Mouse (Mus musculus): ENCODE results near the gene Nelfe.
"Not testable (repeated sequence)": the region's sequence is repeated elsewhere in the genome, so short reads cannot be mapped to it uniquely, and the experiment has no call there.

The Nelfe gene

DNA sequence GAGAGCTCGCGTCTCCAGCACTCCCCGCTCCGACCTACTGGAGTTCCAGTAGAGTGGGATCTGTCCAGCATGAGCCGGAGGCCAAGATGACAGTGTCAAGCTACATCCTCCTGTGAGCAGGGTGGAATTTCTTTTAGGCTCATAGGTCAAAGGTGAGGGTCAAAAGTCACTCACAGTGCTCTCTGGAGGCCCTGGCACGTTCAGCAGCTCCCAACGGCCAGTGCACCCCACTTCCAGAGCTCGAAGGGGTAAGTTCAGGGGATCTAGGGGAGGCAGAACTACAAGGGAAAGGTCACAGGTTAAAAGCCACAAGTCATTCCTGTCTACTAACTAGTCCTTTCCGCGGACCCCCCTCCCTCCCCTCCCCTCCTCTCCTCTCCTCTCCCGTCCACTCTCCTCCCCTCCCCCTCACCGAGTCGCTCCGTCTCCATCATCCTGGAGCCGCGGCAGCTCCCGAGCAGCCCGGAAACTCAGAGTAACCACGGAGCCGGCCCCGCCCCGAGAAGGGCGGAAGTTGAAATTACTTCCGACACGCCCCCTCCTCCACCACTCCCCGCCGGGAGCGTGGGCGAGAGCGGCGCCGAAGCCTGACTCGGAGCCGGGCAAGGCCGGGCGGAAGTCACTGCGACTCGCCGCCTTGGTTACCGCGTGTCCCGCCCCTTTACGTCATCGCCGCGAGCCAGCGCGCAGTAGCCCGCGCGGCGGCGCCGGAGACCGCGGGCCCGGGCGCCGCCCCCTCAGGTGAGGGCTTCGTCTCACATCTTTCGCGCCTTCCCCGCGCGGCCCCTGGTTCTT is at the start of gene Nelfe, which contains the start of gene Skiv2l:
TSS of gene Nelfe (plus strand) at position 670 of the 795 bp plus-strand sequence.
TSS of gene Skiv2l (minus strand) at position 489 of the 795 bp plus-strand sequence.
- peak; percentile 98 for DNase-seq

DNA sequence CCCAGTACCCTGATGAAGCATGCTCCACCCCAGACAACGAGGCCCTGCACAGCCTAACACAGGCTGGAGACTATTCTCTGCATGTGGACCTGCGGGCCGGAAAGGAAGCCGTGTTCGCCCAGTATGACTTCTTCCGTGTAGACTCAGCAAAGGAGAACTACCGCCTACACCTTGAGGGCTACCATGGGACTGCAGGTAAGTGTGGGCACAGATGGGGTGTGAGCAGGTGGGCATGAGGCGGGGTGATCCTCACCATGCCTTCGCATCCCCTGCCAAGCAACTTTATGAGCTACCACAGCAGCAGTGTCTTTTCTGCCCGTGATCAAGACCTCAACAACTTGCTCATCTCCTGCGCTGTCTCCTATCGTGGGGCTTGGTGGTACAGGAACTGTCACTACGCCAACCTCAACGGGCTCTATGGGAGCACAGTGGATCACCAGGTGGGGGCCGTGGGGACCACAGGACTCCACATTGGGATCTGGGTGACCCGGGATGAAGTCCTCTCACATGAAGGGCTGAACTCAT is 49.3 kb upstream of the Nelfe start:
- not testable (repeated sequence) for DNase-seq

DNA sequence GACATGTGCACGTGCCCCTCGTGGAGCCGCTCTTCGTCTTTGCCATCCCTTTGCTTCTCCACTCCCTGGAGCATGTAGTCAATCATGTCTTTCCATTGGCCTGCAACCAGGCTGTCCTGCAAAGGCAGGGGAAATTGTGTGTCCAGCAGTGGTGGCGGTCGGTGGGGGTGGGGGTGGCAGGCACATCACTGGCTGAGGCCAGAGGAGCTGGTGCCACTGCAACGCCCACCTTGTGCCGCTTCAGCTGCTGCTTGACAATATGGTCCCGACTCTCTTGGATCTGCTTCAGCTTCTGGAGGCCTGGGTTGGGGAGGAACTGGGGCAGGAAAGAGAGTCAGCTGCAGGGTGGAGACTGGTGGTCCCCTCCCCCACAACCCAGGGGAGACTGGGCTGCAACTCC is 47.4 kb upstream of the Nelfe start:
- not testable (repeated sequence) for DNase-seq

DNA sequence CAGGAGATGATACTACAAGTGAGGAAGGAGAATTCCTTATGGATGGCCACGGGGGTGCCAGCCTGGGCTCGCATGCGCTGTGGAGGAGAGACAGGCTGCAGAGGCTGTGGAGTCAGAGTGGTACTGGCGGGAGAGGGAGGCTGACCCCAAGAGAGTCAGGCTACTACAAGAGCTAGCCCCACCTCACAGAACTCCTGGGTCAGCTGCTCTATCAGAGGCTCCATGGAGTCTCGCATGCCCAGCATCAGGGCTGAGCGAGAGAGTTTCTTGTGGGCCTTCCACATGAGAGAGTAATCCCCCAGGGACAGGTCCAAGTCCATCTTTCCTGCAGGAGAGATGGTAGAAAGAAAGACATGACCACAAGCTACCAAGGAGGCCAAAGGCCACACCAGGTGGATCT is 46.8 kb upstream of the Nelfe start:
- DNase-seq = not testable (repeated sequence)

DNA sequence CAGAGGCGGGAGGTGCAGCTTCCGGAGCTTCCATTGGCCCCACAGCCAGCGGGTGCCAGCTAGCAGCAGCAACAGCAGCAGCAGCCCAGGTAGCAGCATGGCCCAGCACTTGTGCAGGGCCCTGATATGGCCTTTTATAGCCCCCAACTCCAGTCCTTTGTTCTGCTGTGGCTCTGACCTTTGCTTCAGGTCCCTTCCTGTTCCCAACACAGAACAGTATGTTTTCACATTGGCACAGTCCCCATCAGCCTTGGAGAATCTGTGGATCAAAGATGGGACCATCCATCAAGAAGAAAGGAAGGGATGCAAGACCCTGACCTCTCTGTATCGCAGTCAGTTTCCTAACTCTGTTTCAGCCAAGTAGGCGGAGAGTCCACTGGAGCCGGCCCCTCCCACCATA is 45.9 kb upstream of the Nelfe start, which contains the start of gene Cyp21a1:
TSS of gene Cyp21a1 (minus strand) at position 261 of the 400 bp plus-strand sequence.
- not testable (repeated sequence) for DNase-seq

DNA sequence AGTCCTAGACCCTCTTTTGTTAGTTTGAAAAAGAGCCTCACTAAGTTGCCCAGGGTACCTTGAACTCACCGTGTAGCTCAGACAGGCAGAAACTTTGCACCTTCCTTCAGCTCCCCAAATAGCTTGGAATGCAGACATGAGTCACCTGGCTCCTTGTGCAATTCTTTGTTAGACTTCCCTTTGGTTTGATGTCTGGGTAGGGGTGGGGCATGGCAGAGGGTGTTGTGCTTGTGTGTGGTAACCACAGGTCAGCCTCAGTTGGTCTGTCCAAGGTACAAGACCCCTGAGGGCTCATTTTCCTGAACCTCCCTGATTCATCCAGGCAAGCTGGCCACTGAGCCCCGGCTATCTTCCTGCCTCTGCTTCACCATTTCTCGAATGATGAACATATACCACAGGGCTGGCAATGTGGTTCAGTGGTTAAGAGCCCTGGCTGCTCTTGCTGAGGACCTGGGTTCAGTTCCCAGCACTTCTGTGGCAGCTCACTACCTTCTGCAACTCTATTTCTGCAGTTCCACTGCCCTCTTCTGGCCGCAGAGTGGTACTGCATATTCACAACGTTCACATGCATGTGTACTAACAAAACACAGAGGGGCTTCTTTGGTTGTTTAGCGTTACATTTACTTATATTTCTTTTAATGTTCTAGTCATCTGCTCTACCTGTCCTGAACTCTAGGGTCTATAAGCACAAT is 45.2 kb upstream of the Nelfe start:
- no peak for DNase-seq

DNA sequence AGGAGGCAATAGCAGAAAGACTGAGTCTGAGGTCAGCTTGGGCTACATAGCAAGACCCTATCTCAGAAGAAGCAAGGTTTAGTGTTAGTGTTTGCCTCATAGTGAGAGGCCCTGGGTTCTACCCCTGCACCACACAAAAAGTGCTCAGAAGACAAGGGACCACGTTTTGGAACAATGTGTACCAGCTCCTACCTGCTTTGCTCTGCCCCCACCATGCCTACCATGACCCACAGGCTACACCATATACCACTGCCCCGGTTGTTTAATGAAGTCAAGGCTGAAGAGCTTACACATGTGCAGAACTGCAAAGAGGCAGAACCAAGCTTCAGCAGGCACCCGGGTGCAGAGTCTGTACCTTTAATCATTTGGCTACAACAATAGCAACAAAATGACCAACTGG is 43.0 kb upstream of the Nelfe start:
- DNase-seq = no peak

DNA sequence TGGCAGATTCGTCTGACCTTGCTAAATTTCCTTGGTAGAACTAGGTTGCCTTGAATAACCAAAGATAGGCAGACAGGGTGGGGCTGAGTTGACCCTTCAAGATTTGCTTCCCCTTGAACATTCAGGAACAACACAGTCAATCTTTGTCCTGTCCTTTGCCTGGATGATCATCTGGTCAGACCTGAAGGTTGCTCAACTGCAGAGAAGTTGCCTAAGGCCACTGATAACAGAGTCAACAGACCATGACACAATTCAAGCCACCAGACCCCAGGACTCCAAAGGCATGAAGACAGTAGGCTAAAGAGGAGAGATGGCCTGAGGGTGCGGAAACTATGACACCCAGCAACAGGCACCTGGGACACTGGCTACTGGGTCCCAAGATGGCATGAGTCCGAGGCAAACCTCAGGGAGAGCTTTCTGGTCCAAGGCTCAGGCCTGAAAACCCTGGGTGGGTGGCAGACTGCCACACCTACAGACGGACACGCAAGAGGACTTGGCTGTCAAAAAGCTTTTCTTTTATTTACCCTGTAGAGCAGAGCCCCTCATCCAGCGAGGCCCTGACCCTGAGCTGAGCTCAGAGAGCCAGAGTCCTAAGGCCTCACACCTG is 41.5 kb upstream of the Nelfe start:
- no peak for DNase-seq

DNA sequence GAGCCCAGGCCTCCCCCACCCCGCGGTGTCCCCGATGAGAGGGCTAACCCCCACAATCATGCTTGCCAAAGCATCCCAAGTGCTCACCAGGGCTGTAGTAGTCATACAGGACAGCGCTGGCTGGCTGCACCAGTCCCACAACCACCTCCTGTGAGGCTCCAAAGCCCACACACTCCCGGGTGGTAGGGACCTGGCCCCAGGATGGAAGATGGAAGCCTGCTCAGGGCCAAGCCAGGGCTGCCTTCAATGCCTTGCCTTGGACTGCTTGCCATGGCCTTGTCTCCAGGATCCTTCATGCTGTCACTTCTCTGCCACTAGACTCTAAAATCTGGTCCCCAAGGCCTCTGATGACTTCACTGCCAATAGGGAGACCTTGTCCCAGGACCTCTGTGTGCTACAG is 39.8 kb upstream of the Nelfe start:
- DNase-seq = not testable (repeated sequence)

DNA sequence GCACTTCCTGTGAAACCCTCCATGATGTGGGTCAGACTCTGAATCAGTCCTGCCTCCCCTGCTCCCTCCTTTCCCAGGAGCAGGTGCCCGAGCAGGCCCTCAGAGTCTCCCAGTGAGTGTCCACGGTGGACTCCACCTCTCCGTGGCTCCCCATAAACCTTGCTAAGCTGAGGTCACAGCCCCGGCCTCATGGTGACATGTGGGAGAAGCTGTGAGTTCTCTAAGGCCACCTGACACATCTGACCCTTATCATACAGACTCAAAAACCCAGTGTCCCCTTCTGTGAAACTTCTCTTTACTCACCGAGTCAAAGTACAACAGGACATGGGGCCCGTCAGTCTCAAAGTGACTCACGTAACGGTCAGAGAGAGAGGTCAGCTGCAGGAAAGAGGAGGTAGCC is 39.4 kb upstream of the Nelfe start:
- not testable (repeated sequence) for DNase-seq

DNA sequence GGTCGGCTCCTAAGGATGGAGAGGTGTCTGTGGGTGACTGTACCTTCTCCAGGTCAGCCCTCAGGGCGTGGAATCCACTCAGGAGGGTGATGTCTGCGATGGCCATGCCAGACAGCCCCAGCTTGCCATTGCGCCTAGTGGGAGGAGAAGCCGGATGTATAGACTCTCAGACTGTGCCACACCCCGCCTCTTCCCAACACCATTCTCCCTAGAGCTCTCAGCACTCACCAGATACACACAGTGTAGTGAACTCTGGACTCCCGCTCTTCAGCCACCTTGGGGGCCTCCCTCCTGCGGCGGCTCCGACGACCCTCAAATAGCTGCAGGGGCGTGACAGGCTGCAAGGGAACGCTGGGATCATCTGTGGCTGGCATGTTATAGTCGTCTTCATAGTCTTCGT is 38.9 kb upstream of the Nelfe start:
- DNase-seq = no peak

DNA sequence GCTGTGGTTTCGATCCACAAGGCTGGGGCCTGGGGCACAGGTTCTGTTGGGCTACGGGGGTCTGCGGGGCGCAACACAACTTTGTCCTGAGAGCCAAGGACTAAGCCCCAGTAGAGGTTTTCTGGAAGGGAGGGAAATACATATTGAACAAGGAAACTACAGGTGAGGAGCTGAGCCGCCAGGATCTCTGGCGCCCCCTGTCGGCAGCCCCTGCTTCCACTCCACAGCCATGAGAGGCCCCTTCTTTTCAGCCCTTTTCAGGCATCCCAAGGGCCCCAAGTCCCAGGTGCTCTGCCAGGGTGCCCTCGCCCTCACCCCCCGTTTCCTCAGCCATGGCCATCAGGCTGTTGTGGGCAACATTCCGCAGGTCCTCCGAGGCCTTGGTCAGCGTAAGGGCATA is 36.4 kb upstream of the Nelfe start:
- not testable (repeated sequence) for DNase-seq

DNA sequence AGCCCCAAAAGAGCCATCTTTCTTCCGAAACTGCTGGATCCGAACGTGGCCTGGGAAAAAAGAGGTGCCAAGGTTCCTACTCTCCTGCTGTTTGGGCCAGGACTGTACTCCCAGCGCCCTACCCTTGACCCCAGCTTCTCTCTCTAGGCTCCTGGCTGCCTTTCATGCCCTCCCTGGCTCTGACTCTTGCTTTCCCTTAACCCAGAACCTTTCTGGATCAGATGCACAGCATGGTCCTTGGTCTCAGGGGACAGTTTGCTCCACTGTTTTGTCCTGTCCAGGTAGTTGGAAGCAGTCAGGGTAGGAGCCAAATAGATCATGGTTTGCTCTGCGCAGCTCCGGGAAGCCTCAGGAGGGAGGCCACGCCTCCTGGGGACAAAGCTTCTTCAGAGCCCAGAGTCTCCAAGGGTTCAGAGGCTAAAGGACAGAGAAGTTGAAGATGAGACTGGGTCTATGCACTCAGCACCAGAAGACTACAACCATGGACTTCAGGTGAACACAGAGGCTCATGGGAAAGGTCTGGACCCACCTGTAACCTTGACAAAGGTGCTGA is 35.3 kb upstream of the Nelfe start:
- peak; percentile 51 for DNase-seq

DNA sequence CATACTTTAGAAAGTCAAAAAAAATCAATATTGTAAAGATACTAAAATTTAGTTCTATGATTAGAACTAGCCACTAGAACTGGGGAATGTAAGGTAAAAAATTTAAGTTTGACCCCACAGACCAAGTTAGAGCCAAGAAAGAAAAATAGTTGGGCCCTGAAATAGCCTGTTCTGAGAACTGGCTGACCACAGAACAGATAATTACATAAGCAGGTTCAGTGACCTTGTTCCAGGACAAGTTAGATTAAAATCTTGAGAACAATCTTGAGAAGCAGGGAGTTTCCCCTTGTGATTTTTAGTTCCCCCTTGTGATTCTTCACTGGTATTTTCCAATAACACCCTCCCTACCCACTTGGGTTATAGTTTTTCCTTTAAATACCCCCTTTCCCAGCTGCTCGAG is 19.4 kb upstream of the Nelfe start:
- DNase-seq = not testable (repeated sequence)

DNA sequence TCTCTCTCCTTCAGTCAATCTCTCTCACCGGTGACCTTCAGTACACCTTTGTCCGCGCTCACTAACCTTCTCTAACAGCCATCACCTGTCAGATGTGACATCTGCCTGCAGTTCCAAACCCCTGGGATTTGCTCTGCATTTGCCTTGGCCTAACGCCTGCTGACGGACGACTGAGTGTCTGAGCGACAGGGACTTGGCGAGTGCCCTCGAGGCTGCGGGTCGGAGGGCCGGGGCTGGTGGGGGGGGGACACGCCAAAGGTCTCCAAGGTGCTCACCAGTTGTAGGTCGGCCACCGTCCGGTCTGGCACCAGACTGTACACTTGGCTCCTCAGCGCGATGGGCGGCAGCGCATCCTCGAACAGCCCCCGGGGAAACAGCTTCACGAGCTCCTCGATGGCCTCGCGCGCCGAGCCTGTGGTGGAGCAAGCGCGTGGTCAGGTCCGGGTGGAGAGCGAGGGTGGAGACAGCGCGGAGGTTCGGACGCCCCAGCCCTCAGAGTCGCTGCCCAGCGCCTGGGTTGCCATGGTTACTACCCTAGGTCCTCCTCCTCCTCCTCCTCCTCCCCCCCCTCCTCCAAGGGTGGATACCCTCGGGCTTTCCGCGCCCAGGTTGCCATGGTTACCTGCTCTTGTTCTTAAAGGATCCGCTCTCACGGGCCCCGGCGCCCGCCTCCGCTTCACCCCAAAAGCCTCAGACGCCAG is 13.9 kb upstream of the Nelfe start:
- no peak for DNase-seq

DNA sequence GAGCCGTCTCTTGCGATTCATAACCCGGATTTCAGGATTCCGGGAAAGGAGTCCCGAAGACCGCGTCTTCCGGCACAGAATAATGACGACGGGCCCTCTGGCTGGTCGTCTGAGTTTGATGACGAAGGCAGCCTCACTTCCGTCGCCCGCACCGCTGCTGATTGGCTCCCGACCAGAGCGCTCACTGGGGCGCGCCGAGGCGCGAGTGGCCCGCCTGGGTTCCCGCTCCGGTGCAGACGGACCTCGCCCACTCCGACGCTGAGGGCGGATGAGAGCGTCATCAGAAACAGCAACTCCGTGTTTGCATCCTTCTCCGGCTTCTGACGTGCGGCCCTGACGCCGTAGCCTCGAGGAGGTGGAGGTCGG is 13.4 kb upstream of the Nelfe start, which contains the start of the genes Stk19 and Dxo:
TSS of gene Stk19 (minus strand) at position 90 of the 366 bp plus-strand sequence.
TSS of gene Dxo (plus strand) at position 164 of the 366 bp plus-strand sequence.
- DNase-seq = peak; percentile 96

DNA sequence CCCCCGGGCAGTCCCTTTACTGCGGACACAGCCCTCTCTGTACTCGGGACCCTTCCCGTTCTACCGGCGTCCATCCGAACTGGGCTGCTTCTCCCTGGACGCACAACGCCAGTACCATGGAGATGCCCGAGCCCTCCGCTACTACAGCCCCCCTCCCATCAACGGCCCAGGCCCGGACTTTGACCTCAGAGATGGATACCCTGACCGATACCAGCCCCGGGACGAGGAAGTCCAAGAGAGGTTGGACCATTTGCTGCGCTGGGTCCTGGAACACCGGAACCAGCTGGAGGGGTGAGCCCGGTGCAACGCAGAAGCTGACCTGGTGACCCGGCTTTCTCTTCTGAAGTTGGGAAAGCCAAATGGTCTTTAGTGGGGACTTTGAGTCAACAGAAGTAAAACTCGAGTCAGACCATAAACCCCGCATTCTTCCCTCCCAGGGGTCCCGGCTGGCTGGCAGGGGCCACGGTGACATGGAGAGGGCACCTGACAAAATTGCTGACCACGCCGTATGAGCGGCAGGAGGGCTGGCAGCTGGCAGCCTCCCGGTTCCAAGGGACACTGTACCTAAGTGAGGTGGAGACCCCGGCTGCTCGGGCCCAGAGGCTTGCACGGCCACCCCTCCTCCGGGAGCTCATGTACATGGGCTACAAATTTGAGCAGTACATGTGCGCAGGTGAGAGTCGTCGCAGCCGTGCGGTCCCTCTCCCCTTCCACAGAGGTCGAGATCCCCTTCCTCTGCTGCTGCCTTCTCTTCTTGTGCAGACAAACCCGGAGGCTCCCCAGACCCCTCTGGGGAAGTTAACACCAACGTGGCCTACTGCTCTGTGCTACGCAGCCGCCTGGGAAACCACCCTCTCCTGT is 12.5 kb upstream of the Nelfe start:
- no peak for DNase-seq

DNA sequence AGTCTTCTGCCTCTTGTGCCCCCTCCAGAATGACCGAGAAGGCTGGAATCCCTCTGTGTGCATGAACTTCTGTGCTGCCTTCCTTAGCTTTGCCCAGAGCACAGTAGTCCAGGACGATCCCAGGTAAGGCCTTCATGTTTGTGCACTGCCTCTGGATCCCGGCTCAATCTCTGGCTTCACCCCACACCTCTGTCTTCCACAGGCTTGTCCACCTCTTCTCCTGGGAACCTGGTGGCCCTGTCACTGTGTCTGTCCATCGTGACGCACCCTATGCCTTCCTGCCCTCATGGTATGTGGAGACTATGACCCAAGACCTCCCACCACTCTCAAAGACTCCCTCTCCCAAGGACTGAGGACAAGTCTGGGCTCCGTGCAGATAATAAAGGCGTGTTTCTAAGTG is 11.4 kb upstream of the Nelfe start:
- no peak for DNase-seq

DNA sequence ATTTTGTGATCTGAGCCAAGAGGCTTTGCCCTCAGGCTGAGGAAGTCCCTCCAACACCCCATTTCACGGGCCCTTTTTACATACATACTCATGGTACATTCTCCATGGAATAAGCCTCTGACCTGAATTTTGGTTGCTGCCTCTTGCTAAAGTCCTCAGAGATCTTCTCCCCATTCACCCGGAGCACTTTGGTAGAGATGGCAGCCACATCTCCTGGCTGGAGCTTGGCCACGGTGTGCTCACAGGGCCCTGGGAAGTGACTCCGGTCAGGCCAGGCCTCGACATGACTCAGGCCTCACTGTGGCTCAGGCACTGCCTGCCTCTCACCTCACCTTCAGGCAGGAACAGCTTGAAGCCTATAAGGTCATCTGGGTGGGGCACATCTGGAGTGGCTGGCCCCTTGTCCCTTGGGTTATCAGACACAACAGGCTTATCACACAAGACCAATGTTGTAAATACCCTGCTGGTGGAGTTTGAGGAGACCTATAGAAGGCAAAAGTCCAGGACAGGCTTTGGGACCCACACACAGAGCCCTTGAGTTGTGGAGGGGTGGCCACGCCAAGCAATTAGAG is 9.4 kb upstream of the Nelfe start:
- no peak for DNase-seq

DNA sequence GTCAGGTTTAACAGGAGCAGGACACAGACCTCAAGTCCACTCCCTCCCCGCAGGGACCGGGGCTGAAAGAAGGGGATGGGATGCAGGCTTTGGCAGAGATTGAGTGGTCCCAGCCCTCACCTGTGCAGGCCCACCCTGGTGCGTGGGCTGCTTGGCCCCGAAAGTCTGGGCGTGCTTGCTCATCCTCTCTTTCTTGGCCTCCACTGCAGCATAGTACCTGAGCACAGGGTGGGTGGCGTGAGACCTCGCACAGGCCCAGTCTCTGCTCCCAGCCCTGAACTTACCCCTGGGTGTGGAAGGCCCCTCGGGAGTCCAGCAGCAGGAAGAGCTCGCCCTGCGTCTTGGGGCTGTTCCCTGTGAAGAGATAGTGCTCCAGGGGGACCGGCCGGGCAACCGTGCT is 5.3 kb upstream of the Nelfe start:
- DNase-seq = no peak

DNA sequence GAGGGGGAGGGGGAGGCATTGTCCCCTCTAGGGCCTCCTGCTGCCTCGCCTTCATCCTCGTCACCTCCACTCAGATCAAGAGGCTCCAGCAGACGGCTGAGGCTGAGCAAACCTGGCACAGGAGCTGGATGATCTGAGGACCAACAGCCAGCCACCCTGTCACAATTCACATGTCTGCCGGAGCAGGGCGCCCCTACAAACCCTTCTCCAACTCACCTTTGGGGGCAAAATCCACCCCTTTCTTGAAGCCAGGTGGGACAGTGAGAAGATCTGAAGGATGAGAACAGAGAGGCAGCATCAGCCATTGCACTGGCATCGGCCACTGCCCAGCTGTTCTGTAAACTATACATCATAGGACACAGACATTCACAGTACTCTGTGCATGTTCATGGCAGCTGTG is 3.0 kb upstream of the Nelfe start:
- no peak for DNase-seq

Data from kidney, adult 9 months (tissue).